Mouse (Mus musculus): ENCODE results near the gene Khnyn. TPM values are rescaled to one million over a fixed set of nuclear protein-coding genes. Genes with fewer than 3 reads are reported as not detected.

Gene Khnyn
- 10 to 100 TPM; 12.7 to 15.8 (median 13.0) TPM for total RNA-seq (2022)

- DNase-seq (ENCODE audit: low spot score in 2 of 2), result peak; percentile 51 to 82
These were observed at the start of gene Khnyn for GRCm38 (mm10) chr14:55884713-55885113. Gene Khnyn, plus strand, starts transcription at chr14:55884947.

DNA sequence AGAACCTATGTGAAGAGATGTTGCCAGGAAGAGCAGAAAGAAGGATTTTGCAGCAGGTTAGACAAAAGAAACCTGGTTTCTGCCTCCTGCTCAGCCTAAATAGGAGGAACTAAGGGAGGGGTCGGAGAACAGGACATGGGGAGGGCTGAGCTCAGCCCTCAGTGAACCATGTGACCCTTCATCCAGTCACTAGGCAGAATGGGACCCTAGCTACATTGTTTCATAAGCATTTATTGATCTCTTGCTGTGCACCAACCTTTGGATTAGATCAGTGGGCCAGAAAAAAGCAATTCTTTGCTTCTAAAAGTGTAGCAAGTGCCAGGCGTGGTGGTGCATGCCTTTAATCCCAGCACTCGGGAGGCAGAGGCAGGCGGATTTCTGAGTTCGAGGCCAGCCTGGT lies 46.4 kb upstream of the Khnyn start:
- no peak for DNase-seq (ENCODE audit: low spot score in 2 of 2)

DNA sequence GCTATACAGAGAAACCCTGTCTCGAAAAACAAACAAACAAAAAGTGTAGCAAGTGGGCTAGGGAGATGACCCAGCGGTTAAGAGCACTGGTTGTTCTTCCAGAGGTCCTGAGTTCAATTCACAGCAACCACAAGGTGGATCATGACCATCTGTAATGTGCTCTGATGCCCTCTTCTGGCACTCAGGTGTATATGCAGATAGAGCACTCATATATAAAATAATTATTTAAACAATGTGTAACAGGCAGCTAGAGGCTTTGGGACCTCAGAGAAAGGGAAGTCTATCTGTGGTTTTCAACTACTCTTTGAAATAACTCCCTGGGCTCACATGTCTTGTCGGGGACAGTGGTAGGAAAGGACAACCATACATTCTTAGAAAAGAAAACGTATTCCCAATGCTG lies 46.0 kb upstream of the Khnyn start:
- no peak for DNase-seq (ENCODE audit: low spot score in 2 of 2)

- no peak for DNase-seq (ENCODE audit: low spot score in 2 of 2)
These were observed 43.8 kb upstream of the Khnyn start for GRCm38 (mm10) chr14:55840853-55841366.

- DNase-seq (ENCODE audit: low spot score in 2 of 2), result no peak
These were observed 42.0 kb upstream of the Khnyn start for GRCm38 (mm10) chr14:55842794-55843193.

DNA sequence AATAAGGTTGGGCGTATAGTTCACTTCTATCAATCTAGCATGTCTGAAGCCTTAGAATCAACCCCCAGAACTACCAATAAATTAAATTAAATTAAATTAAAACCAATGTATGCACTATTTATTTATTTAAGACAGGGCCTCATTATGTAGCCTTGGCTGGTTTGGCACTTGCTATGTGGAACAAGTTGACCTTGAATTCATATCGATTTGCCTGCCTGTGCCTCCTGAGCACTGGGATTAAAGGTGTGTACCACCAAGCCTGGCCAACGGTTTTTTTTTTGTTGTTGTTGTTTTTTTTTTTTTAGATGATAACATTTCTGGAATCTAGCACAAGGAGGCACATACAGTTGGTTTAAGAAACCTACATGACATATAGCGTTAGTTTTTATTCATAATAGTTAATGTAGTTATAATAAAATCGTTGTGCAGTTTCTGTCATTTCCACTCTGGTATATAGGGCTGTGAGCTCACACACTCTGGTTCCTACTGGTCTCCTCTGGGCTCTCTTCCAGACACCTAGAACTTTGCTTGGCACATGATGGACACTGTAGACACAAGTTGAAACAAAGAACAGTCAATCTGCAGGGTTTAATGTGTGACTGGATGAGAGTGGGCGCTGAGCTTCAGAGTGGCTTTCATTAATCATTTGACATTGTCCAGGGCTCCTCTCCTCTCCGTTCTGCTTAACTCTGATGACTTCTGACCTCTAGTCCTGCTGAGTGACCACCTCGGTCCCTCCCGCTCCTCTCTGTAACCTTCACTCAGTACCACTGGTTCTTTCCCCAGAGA lies 39.0 kb upstream of the Khnyn start:
- DNase-seq (ENCODE audit: low spot score in 2 of 2), result no peak

- no peak for DNase-seq (ENCODE audit: low spot score in 2 of 2)
These were observed 33.9 kb upstream of the Khnyn start for GRCm38 (mm10) chr14:55850885-55851284.

DNA sequence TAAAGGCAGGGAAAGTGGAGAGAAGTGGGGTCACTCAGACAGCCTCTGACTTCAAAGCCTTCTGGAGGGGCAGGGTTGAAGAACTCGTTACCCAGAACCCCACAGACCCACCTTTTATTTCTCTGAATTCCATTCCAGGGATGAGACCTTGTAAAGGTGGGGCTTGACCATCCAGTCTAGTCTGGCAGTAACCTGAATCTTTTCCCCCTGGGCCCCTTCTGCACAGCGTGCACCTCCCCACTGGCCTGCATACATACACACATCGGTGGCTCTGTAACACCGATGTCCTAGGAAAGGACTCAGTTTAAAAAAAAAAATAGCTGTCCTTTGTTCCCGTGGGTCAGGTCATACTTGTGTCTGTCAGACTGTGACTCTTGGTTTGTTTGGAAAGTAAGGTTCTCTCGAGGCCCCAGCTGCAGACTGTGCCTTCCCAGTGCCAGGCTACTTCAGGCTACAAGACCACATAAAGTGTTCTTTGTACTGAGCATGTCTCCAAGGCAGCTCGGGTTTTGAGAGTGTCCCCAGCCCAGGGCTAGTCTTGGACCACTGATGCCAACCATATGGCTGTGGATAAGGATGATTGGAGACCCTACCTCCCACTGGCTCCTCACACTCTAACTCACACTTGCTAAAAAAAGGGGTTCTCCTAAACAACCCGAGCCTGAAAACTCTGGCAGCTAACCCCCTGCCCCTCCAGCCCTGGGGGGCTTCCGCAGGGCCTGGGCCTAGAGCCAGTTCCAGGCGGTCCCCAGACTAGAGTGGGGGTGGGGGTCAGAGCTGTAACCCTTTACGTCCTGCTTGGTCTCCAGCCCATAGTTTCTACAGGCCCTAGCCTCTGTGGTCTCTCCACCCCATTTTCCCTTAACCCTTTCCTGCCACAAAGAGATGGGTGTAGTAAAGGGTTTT lies 31.8 kb upstream of the Khnyn start:
- DNase-seq (ENCODE audit: low spot score in 2 of 2), result no peak

DNA sequence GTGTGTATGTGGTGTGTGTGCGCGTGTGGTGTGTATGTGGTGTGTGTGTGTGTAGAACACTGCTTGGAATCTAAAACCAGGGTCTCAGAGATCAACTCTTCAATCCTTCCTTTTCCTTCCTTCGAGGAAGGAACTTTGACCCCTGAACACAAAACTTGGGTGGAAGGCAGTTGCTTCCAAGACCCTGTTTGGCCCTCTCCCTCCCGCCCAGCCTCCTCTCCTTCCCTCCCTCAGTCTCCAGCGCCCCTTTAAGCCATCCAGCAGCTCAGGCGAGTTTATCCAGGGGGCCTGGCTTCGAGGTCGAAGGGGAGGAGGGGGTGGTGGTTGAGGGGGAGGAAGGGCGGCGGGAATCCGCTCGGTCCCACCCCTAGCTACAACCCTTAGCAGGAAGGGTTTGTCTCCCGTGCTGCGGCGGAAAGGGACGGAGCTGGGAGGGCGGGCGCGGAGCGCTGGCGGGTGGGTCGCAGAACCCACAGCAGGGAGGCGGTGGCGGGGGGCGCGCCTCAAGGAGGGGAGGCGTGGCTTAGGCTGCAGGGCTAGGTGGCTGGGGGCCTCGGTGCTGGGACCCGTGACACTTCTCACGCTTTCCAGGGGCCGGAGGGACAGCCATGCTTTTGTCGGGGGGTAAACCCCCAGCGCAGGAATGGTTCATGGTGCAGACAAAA lies 31.0 kb upstream of the Khnyn start, which contains the start of gene Nynrin:
Nynrin (plus strand) TSS at position 390 of the 665 bp plus-strand sequence.
- DNase-seq (ENCODE audit: low spot score in 2 of 2), result no peak

GRCm38 (mm10) chr14:55854406-55855100 lies 30.2 kb upstream of the Khnyn start:
- DNase-seq (ENCODE audit: low spot score in 2 of 2), result no peak

DNA sequence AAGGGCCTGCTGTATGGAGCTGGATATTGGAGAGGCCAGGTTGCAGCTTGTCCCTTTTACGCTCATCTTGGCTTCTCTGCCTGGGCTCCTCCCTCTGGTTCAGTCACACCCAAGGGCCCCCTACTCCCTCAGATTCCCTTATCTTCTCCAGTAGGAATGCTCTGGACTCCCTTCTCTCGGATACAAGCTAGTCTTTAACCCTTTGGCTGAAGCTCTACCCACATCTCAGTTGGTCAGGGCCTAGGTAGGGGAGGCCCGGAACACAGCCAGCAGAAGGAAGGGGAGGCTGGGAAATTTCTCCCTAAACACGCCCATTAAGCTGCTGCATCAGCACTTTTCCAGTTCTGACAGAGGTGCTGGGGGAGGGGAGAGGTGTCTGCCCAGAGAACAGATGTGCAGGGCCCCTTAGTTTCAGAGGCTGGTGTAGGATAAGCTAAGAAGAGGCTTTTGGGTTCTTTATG lies 29.6 kb upstream of the Khnyn start:
- no peak for DNase-seq (ENCODE audit: low spot score in 2 of 2)

DNA sequence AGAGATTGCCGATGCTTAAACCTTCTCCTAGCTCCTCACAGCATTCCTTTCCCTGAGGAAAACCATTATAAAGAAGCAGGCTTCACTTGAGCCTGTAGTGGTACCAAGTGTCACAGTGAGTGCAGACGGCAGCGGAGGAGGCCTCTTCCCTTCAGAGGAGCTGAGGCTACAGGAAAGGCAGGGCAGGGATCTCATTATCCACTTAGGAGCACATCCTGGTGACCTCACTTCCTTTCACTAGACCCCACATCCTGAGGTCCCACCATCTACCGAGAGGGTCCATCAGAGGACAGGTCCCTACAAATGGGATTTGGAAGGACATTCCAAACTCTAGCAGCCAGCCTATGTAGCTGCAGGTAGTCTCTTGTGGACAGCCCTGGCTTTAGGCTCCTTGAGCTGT lies 27.2 kb upstream of the Khnyn start:
- no peak for DNase-seq (ENCODE audit: low spot score in 2 of 2)

GRCm38 (mm10) chr14:55862186-55862585 lies 22.6 kb upstream of the Khnyn start:
- no peak for DNase-seq (ENCODE audit: low spot score in 2 of 2)

- no peak for DNase-seq (ENCODE audit: low spot score in 2 of 2)
These were observed 21.8 kb upstream of the Khnyn start for GRCm38 (mm10) chr14:55862970-55863369.

GRCm38 (mm10) chr14:55863773-55864172 lies 21.0 kb upstream of the Khnyn start:
- no peak for DNase-seq (ENCODE audit: low spot score in 2 of 2)

DNA sequence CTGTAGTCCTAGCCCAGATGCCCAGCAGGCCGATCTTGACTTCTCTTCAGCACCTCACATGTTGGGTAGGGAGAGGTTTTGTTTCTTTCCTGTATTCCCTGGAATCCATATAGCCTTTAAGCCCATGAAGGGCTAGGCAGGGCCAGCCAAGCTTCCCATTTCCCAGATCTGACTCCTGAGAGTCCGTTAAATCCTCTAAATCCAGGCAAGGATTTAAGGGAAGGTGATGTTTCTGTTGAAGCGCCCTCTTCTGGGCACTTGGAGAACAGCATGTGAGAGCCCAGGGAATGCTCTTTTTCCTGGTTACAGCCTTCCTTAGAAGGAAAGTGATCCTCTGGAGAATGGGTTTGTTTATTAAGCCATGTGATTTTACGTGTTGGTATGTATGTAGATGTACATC lies 17.8 kb upstream of the Khnyn start:
- peak in 1 of 2 experiments; percentile 43 for DNase-seq (ENCODE audit: low spot score in 2 of 2)

- no peak for DNase-seq (ENCODE audit: low spot score in 2 of 2)
These were observed 16.3 kb upstream of the Khnyn start for GRCm38 (mm10) chr14:55868230-55869026.

DNA sequence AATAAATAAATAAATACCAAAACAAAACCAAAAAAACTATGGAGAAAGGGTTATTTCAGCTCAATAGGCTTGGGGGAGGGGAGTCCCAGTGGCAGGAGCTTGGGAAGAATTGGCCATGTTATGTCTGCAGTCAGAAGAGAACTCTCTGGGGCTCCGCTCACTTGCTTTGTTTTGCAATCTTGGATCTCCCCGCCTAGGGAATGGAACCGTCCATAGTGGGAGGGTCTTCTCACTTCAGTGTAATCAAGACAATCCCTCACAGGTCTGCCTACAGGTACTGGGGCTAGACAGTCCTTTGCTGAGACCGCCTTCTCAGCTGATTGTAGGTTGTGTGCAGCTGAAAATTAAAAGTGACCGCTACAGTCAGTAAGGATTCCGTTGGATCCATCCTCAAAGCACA lies 15.2 kb upstream of the Khnyn start:
- no peak for DNase-seq (ENCODE audit: low spot score in 2 of 2)

DNA sequence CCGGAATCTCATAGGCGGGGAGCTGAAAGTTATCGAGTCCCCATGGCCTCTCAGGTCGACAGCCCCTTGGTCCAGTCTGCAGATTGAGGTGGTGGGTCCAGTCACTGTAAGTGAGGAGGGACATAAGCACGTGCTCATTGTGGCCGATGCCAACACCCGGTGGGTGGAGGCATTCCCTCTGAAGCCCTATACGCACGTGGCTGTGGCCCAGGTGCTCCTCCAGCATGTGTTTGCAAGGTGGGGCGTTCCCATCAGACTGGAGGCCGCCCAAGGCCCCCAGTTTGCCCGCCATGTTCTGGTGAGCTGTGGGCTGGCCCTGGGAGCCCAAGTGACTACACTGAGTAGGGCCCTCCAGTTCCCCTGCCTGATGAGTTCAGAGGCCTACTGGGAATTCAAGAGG lies 12.7 kb upstream of the Khnyn start:
- no peak for DNase-seq (ENCODE audit: low spot score in 2 of 2)

- DNase-seq (ENCODE audit: low spot score in 2 of 2), result no peak
These were observed 12.2 kb upstream of the Khnyn start for GRCm38 (mm10) chr14:55872551-55872950.
